Mouse (Mus musculus) myocyte (in vitro differentiated cells): ENCODE measurements around the gene Mtfr2.

Experiments
- E2F4 ChIP-seq: IDR thresholded peaks from one replicate; pipeline ENCODE4 v1.6.1; 2011; ENCODE audit warnings: mild to moderate bottlenecking, control low read depth, moderate library complexity; ENCODE audit not compliant: insufficient read depth
- MAX ChIP-seq: IDR thresholded peaks from one replicate; pipeline ENCODE4 v1.6.1; 2011; ENCODE audit warnings: low read depth, mild to moderate bottlenecking, control low read depth
- MYOD1 ChIP-seq, 3 experiments: IDR thresholded peaks; one replicate each; pipeline ENCODE4 v1.6.1; 2011; ENCODE audit warnings: control low read depth in 2 of 3, low read depth in 2 of 3, mild to moderate bottlenecking in 2 of 3, moderate library complexity in 1 of 3; ENCODE audit not compliant: insufficient read length in 2 of 3, control insufficient read depth in 1 of 3
- MYOG ChIP-seq, 3 experiments: IDR thresholded peaks; one replicate each; pipeline ENCODE4 v1.6.1; 2011; ENCODE audit warnings: control low read depth in 2 of 3, low read depth in 2 of 3, mild to moderate bottlenecking in 2 of 3; ENCODE audit not compliant: insufficient read length in 2 of 3, control insufficient read depth in 1 of 3, insufficient read depth in 1 of 3
- POLR2A ChIP-seq: IDR thresholded peaks from one replicate; pipeline ENCODE4 v1.6.1; 2011; ENCODE audit warnings: low read depth, mild to moderate bottlenecking, control low read depth, moderate library complexity; ENCODE audit not compliant: insufficient read length
- POLR2AphosphoS2 ChIP-seq: IDR thresholded peaks from one replicate; pipeline ENCODE4 v1.6.1; 2011; ENCODE audit warnings: low read depth, control low read depth; ENCODE audit not compliant: insufficient read length
- SRF ChIP-seq: IDR thresholded peaks from one replicate; pipeline ENCODE4 v1.6.1; 2011; ENCODE audit warnings: low read depth; ENCODE audit not compliant: control insufficient read depth, insufficient read length
- TCF3 ChIP-seq: IDR thresholded peaks from one replicate; pipeline ENCODE4 v1.6.1; 2011; ENCODE audit warnings: low read depth, control low read depth; ENCODE audit not compliant: insufficient read length
- USF1 ChIP-seq: IDR thresholded peaks from one replicate; pipeline ENCODE4 v1.6.1; 2011; ENCODE audit warnings: low read depth, mild to moderate bottlenecking, control low read depth, moderate library complexity

DNA sequence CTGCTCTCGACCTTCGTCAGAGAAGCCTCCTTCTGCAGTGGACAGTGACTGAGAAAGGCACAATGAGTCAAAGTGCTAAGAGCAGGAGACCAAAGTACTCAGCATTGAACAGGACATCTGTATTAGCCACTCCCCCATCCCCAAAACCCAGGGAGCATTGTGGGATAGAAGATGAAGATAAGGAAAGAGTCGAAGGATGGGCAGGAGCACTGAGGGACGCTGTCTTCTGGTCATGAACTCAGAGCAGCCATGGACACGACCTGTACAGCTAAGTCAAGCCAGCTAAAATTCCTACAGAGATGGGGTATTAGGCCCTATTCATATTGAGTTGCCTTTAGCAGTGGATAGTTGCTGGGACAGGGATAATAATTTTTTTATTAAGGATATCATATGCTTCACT is 55.4 kb downstream of the Mtfr2 start:
- TF ChIP-seq POLR2A (no peak), USF1 (no peak), TCF3 (no peak), E2F4 (no peak), POLR2AphosphoS2 (no peak), MYOD1 (IDR thresholded peaks at IDR 0.05; ENCODE audit: control insufficient read depth in 1 of 3, insufficient read length in 2 of 3, low read depth in 2 of 3) (no peak), MAX (no peak), MYOG (IDR thresholded peaks at IDR 0.05; ENCODE audit: control insufficient read depth in 1 of 3, insufficient read depth in 1 of 3, insufficient read length in 2 of 3, low read depth in 2 of 3) (no peak), SRF (no peak)
